Mouse (Mus musculus) heart, adult 2 months (tissue): ENCODE data around the gene Pheta2. TPM values are rescaled to one million over a fixed set of nuclear protein-coding genes. Genes with fewer than 3 reads are reported as not detected.
A peak's percentile ranks its signal among the peaks of the same experiment; 100 is the strongest.
"Not testable (repeated sequence)": the region's sequence is repeated elsewhere in the genome, so short reads cannot be mapped to it uniquely, and the experiment has no call there.

Source experiments
- DNase-seq, 2 experiments: peaks; one replicate each; pipeline ENCODE4 v3.0.0; 2021
- H3K27ac ChIP-seq: fragments of 200-600 bp; 2 replicates; pipeline ENCODE4 v1.8.1; 2022
- H3K27me3 ChIP-seq: fragments of 200-500 bp; 2 replicates; pipeline ENCODE4 v1.6.1; 2012; ENCODE audit warnings: mild to moderate bottlenecking, low read length, inconsistent platforms, mixed read lengths; ENCODE audit not compliant: control insufficient read depth, insufficient read depth
- H3K36me3 ChIP-seq: fragments of 200-500 bp; 2 replicates; pipeline ENCODE4 v1.6.1; 2012; ENCODE audit warnings: low read length, inconsistent platforms; ENCODE audit not compliant: control insufficient read depth, insufficient read depth
- H3K4me1 ChIP-seq: fragments of 200-500 bp; 2 replicates; pipeline ENCODE4 v1.6.1; 2011; ENCODE audit warnings: low read length; ENCODE audit not compliant: control insufficient read depth, insufficient read depth
- H3K4me3 ChIP-seq: fragments of 200-600 bp; 2 replicates; pipeline ENCODE4 v1.8.1; 2022
- H3K79me2 ChIP-seq: fragments of 200-500 bp; replicated peaks from 2 replicates; pipeline ENCODE4 v1.6.1; 2012; ENCODE audit warnings: mild to moderate bottlenecking, inconsistent platforms, low read length, moderate library complexity, mixed read lengths; ENCODE audit not compliant: control insufficient read depth, insufficient read depth
- H3K9ac ChIP-seq: fragments of 200-500 bp; 2 replicates; pipeline ENCODE4 v1.6.1; 2012; ENCODE audit warnings: low read depth, mild to moderate bottlenecking, control low read depth, inconsistent platforms, low read length, mixed read lengths
- CTCF ChIP-seq: fragments of 200-600 bp; IDR thresholded peaks from 2 replicates; pipeline ENCODE4 v1.8.1; 2022; ENCODE audit warnings: antibody characterized with exemption, mild to moderate bottlenecking, moderate library complexity
- EP300 ChIP-seq: fragments of 200-500 bp; IDR thresholded peaks from 2 replicates; pipeline ENCODE4 v1.6.1; 2011; ENCODE audit warnings: low read depth, low read length, control low read depth; ENCODE audit not compliant: insufficient read depth
- POLR2A ChIP-seq: fragments of 200-500 bp; IDR thresholded peaks from 2 replicates; pipeline ENCODE4 v1.6.1; 2011; ENCODE audit warnings: mild to moderate bottlenecking, low read depth, low read length, control low read depth; ENCODE audit not compliant: insufficient read depth
- WGBS: fragments of 180-500 bp; shearing (Covaris S2); methylation state at CpG from one replicate; pipeline ENCODE4 v1.1.7; 2018; 5-methylcytosine and 5-hydroxymethylcytosine counted together
- intact Hi-C: fragments of 180-260 bp; cut with DNase I; formaldehyde crosslinking; loops from one replicate; pipeline ENCODE4 v1.15.1; 2025
- polyA plus RNA-seq: library from polyadenylated mRNA; depleted of rRNA; stranded (reverse); fragments of >200 nt; gene quantifications from 2 replicates; pipeline ENCODE4 v1.2.3, GENCODE M21; 2012
- total RNA-seq, 2 experiments: library from RNA; stranded (reverse); gene quantifications; 2 replicates each; pipeline ENCODE4 v1.2.3; 2021

The Pheta2 gene
- total and polyA plus RNA-seq, 3 experiments, result 0.70 to 1.2 (median 0.76) TPM

DNA sequence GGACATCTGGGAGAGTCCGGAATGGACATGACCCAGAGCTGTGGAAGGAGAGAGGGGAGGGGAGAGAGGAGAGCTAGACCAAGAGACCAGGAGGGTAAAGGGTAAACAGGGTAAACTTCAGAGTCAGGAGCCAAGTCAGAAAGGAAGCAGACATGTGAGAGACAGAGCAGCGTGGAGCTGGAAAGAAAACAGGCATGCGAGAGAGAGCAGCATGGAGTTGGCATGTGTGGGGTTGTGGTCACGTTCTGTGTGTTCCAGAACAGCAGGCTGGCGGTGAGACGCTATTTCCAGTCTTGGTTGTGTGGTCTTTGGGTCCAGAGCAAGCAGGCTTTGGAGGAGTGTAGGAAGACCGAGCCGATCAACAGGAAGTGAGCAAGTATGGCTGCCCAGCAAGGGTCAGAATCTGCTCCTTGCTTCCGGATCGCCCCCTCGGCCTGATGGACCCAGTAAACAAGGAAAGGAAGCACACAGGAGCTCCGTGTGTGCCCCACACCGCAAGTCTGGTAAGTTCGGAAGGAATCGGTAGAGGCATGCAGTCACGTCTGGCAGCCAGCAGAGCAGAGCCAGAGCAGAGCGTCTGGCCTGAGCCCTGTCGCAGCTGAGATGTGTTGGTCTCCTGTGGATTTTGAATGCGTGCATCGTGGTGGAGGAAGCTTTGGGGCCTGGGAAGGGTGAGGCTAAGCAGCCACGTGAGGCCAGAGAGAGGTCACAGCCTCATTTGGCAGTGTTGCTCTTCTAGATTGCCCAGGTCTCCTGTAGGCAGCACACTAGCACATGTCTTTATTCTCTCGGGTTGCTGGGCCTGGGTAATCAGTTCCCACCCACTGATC lies 19.9 kb downstream of the Pheta2 start:
- Histone ChIP-seq H3K4me1 (peaks cover 14% of the 10 kb centered on the region), H3K36me3 (no peaks in the 10 kb centered on the region), H3K4me3 (peak overlapping the region; percentile 23), H3K79me2 (peaks cover 1% of the 10 kb centered on the region; the same call in 1 of the 2 replicates), H3K27me3 (no peaks in the 10 kb centered on the region), H3K9ac (peak overlapping the region; percentile 55), H3K27ac (peak overlapping the region; percentile 85)
- DNase-seq, result peak; percentile 49 to 62
- intact Hi-C loops, result loop anchor here (2.0 kb wide), 1 partner anchor 18 kb away; no protein-coding TSS in a partner anchor
- TF ChIP-seq EP300 (peak; percentile 24; the same call in 1 of the 2 replicates), POLR2A (peak; percentile 43; the same call in 1 of the 2 replicates), CTCF (0 out of 2 replicates have a peak, but pooled peaks have one; percentile 8)
- 22% methylated on average over 22 of the region's 22 CpGs for WGBS

DNA sequence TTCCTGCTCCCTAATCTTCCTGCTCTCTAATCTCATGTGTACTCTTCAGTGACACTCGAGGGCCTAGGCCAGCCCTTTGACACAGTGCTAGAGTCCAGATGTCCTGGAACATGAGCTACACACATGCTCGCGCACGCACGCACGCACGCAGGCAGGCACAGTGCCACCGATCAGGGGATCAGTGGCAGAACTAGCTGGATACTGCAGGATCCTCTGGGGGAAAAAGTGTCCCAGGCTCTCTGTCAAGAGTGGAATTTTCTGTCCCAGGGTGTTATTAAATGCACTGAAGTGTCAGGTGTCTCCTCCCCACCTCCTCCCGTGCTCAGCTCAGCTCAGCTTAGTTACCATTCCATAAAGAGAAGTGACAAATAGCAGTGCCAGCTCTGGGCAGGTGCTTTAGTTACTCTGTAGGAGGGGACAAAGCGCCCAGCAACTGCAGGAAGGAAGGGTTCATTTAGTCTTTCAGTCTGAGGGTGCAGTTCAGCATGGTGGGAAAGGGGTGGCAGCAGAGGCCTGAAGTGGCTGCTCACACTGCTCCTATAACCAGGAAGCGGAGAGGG lies 22.8 kb downstream of the Pheta2 start:
- 45% methylated on average over 11 of the region's 11 CpGs for WGBS
- DNase-seq, result peak in 1 of 2 experiments; percentile 23
- no peak overlapping the region for H3K4me3 ChIP-seq
- no peaks in the 10 kb centered on the region for H3K36me3 ChIP-seq
- H3K27me3 ChIP-seq, result no peaks in the 10 kb centered on the region
- peaks cover 11% of the 10 kb centered on the region for H3K4me1 ChIP-seq
- intact Hi-C loops, result no loop called here
- no peak overlapping the region; the same call in none of the 2 replicates for H3K27ac ChIP-seq
- H3K9ac ChIP-seq, result no peak overlapping the region
- peak; percentile 49 for TF ChIP-seq CTCF
- TF ChIP-seq POLR2A, result no peak
- H3K79me2 ChIP-seq, result no peaks in the 10 kb centered on the region

DNA sequence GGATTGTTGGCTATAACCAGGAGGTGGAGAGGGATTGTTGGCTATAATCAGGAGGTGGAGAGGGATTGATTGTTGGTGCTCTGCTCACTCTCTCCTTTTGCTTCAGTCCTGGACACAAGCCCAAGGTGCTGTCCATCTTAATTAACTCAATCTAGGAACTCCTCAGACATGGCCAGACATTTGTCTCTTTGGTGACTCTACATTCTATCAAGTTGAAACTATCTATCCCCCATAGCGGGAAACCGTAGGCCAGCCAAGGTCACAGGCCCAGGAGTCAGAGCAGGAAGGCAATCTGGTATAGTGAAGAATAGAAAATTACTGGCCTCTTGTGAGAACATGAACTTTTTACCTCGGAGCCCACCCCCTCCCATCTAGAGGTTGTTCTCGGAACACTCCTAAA lies 23.5 kb downstream of the Pheta2 start:
- peaks cover 11% of the 10 kb centered on the region for H3K4me1 ChIP-seq
- no peaks in the 10 kb centered on the region for H3K36me3 ChIP-seq
- TF ChIP-seq POLR2A, result 0 out of 2 replicates have a peak, but pooled peaks have one; percentile 15
- TF ChIP-seq CTCF, result no peak
- 0 out of 2 replicates have a peak, but pooled peaks have one; percentile 34 for TF ChIP-seq EP300
- no peak overlapping the region for H3K27ac ChIP-seq
- WGBS, result 35% methylated on average over 4 of the region's 4 CpGs
- H3K9ac ChIP-seq, result no peak overlapping the region
- no peaks in the 10 kb centered on the region for H3K79me2 ChIP-seq
- no peak overlapping the region for H3K4me3 ChIP-seq
- DNase-seq, result peak in 1 of 2 experiments; percentile 18
- H3K27me3 ChIP-seq, result no peaks in the 10 kb centered on the region
- intact Hi-C loops, result no loop called here

DNA sequence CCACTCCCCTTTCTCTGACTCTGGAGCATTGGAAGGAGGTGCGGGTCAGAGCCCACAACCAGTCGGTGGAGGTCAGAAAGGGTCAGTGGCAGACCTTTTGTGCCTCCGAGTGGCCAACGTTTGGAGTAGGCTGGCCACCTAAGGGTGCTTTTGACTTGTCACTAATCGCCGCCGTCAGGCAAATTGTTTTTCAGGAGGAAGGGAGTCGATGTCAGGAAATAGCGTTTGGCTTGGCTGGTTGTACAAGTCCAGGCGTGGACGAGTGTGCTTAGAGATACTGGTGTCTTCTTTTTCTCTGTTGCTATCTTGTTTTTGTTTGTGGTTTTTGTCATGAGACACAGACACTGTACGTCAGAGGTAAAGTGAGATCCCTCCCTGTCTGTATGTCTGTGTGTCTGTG lies 25.1 kb downstream of the Pheta2 start:
- H3K9ac ChIP-seq, intact Hi-C loops: not testable (repeated sequence)

DNA sequence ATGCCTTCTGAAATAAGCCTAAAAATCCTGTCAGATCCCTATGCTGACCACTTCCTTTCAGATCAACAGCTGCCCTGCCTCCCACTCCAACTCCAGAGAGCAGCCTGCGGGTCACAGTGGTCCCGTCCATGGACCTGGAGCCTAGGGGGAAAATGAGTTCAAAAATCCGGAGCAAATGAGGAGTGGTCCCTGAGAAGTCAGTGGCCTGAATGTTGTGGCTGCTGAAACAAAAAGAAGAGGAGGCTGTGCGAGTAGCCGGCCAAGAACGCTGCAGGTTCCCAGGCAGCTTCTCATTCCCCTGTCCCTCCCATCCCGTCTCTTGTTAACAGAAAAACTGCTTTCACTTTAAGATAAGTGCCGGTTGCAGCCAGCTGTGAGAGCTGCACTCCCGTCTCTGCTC lies 25.8 kb downstream of the Pheta2 start:
- Histone ChIP-seq H3K9ac (peak overlapping the region; percentile 50; the same call in 1 of the 2 replicates), H3K27ac (peak overlapping the region; percentile 59)
- H3K27me3 ChIP-seq, H3K4me3 ChIP-seq, H3K4me1 ChIP-seq, intact Hi-C loops, H3K79me2 ChIP-seq, H3K36me3 ChIP-seq: not testable (repeated sequence)
- DNase-seq, result peak in 1 of 2 experiments; percentile 44
- 12% methylated on average over 5 of the region's 9 CpGs for WGBS

More for the DNA sequence above, 25.1 kb downstream of the Pheta2 start:
- H3K79me2 ChIP-seq, H3K27me3 ChIP-seq, H3K4me3 ChIP-seq, H3K27ac ChIP-seq, H3K4me1 ChIP-seq, H3K36me3 ChIP-seq: not testable (repeated sequence)
- WGBS, result 42% methylated on average over 9 of the region's 12 CpGs
- DNase-seq, result peak in 1 of 2 experiments; percentile 12

DNA sequence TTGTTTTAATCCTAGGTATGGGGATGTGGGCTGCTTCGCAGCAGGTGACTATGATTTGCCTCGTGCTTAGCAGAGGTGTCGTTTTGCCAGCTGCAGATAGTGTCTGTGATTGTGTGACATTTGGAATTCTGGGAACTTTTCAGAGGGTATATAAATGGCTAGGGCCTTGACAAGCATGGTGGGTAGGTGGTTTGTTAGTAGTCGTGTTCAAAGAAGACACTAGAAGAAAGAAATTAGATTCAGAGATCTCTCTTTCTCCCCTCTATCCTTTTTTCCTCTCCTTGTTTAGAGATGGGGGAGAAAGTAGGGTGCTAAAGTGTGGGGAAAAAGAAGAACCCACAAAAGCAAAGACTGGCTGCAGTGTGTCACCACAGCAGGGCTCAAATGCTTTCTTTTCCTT lies 29.4 kb downstream of the Pheta2 start:
- H3K79me2 ChIP-seq, result no peaks in the 10 kb centered on the region
- H3K27me3 ChIP-seq, result no peaks in the 10 kb centered on the region
- H3K9ac ChIP-seq, result no peak overlapping the region
- 89% methylated on average over 4 of the region's 4 CpGs for WGBS
- intact Hi-C loops, result no loop called here
- no peak overlapping the region for H3K27ac ChIP-seq
- peaks cover 3% of the 10 kb centered on the region; the same call in 1 of the 2 replicates for H3K4me1 ChIP-seq
- peak in 1 of 2 experiments; percentile 0 for DNase-seq
- H3K36me3 ChIP-seq, result peaks cover 4% of the 10 kb centered on the region
- no peak overlapping the region for H3K4me3 ChIP-seq
- TF ChIP-seq EP300, result no peak
- no peak for TF ChIP-seq POLR2A
- TF ChIP-seq CTCF, result no peak
